Mouse (Mus musculus) hindbrain, embryonic 12.5 days (tissue): ENCODE data around the gene Sema6d. TPM values are rescaled to one million over a fixed set of nuclear protein-coding genes. Genes with fewer than 3 reads are reported as not detected.

Experiments used
- ATAC-seq: fragments of 200-750 bp; cut with Nextera tagmentation; 2 replicates; pipeline ENCODE4 v1.8.0; 2017; ENCODE audit warnings: moderate TSS enrichment; ENCODE audit not compliant: low FRiP score
- H3K27ac ChIP-seq: fragments of 300-500 bp; sonication (generic); 2 replicates; pipeline ENCODE4 v1.5.1; 2016; ENCODE audit warnings: mild to moderate bottlenecking
- H3K27me3 ChIP-seq: fragments of 300-500 bp; sonication (generic); 2 replicates; pipeline ENCODE4 v1.6.1; 2016; ENCODE audit warnings: mild to moderate bottlenecking
- H3K36me3 ChIP-seq: fragments of 300-500 bp; sonication (generic); 2 replicates; pipeline ENCODE4 v1.6.1; 2016; ENCODE audit warnings: mild to moderate bottlenecking
- H3K4me1 ChIP-seq: fragments of 300-500 bp; sonication (generic); 2 replicates; pipeline ENCODE4 v1.6.1; 2016
- H3K4me2 ChIP-seq: fragments of 300-500 bp; sonication (generic); replicated peaks from 2 replicates; pipeline ENCODE4 v1.6.1; 2016; ENCODE audit warnings: mild to moderate bottlenecking
- H3K4me3 ChIP-seq: fragments of 300-500 bp; sonication (generic); 2 replicates; pipeline ENCODE4 v1.5.1; 2016; ENCODE audit warnings: mild to moderate bottlenecking
- H3K9ac ChIP-seq: fragments of 300-500 bp; sonication (generic); 2 replicates; pipeline ENCODE4 v1.6.1; 2016; ENCODE audit warnings: mild to moderate bottlenecking, moderate library complexity
- H3K9me3 ChIP-seq: fragments of 300-500 bp; sonication (generic); replicated peaks from 2 replicates; pipeline ENCODE4 v1.6.1; 2016; ENCODE audit warnings: mild to moderate bottlenecking
- WGBS: fragments of 180-500 bp; shearing (Covaris S2); methylation state at CpG from one replicate; pipeline ENCODE4 v1.1.7; 2016; 5-methylcytosine and 5-hydroxymethylcytosine counted together
- polyA plus RNA-seq: library from polyadenylated mRNA; unstranded; fragments of >200 nt; fragmentation: Nextera tagmentation; extraction: Ambion mirVana; gene quantifications from 2 replicates; pipeline ENCODE4 v1.2.1, GENCODE M21; 2016

Sema6d gene
- polyA plus RNA-seq, 1 experiment from 2014 or later = 25.5 TPM

DNA sequence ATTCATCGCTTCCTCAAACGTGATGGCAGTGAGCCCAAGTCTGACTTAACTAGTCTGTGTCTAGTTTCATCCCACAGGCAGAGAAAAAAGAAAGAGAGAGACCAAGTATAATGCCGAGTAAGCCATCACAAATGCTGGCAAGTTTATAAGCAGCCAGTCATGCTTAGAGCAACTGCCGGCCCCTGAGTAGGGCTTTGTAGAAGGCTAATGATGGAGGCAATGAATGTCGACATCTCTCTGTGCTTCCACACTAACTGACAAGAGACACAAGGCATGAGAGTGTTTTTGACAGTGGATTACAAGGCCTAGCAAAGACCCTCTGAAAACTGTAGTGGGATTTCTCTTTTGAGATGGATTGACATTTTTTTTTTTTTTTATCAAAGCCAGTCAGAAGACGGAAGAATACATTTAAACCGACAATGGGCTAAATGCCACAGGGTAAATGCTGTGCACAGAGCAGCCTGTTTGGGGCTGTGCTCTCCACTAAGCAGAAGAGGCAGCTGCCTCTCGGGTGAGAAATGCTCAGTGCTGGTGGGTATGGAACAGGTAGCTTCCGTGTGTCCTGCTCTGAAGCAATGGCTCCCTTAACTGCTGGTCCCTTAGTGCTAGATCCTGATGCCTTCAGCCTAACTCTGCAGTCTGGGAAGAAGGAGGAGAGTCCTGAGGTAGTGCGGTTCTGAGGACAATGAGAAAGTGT lies 380.7 kb downstream of the Sema6d start:
- H3K9ac ChIP-seq = no peak overlapping the region
- H3K27me3 ChIP-seq = no peaks in the 10 kb centered on the region
- 70% methylated on average over 10 of the region's 10 CpGs for WGBS
- peak; percentile 24; the same call in 1 of the 2 replicates for ATAC-seq
- H3K4me3 ChIP-seq = no peak overlapping the region
- H3K4me2 ChIP-seq = no peak overlapping the region
- H3K4me1 ChIP-seq = peaks cover 13% of the 10 kb centered on the region
- H3K27ac ChIP-seq = no peak overlapping the region
- no peaks in the 10 kb centered on the region for H3K9me3 ChIP-seq
- no peaks in the 10 kb centered on the region for H3K36me3 ChIP-seq

- peak overlapping the region; percentile 50; the same call in 1 of the 2 replicates for H3K27ac ChIP-seq
These were observed 383.1 kb downstream of the Sema6d start for GRCm38 (mm10) chr2:124472674-124473507.

GRCm38 (mm10) chr2:124477904-124478303 lies 388.1 kb downstream of the Sema6d start:
- H3K9ac ChIP-seq = no peak overlapping the region
- H3K27ac ChIP-seq = no peak overlapping the region
- ATAC-seq = no peak
- 0 out of 2 replicates have a peak, but pooled peaks cover 2% of the 10 kb centered on the region for H3K4me1 ChIP-seq
- no peak overlapping the region for H3K4me3 ChIP-seq
- H3K4me2 ChIP-seq = no peak overlapping the region
- no peaks in the 10 kb centered on the region for H3K36me3 ChIP-seq
- H3K27me3 ChIP-seq = no peaks in the 10 kb centered on the region
- no peaks in the 10 kb centered on the region for H3K9me3 ChIP-seq

More at GRCm38 (mm10) chr2:124472674-124473507, 383.1 kb downstream of the Sema6d start:
- H3K4me2 ChIP-seq = no peak overlapping the region
- H3K9me3 ChIP-seq = no peaks in the 10 kb centered on the region
- H3K36me3 ChIP-seq = no peaks in the 10 kb centered on the region
- no peaks in the 10 kb centered on the region for H3K27me3 ChIP-seq
- H3K4me3 ChIP-seq = no peak overlapping the region
- WGBS = 49% methylated on average over 6 of the region's 6 CpGs
- H3K9ac ChIP-seq = no peak overlapping the region
- peaks cover 13% of the 10 kb centered on the region for H3K4me1 ChIP-seq
- ATAC-seq = peak; percentile 81

- H3K27ac ChIP-seq = no peak overlapping the region
- no peak overlapping the region for H3K9ac ChIP-seq
- WGBS = 74% methylated on average over 4 of the region's 4 CpGs
- no peaks in the 10 kb centered on the region for H3K36me3 ChIP-seq
- no peaks in the 10 kb centered on the region for H3K4me1 ChIP-seq
- no peaks in the 10 kb centered on the region for H3K9me3 ChIP-seq
- no peaks in the 10 kb centered on the region for H3K27me3 ChIP-seq
- no peak overlapping the region for H3K4me2 ChIP-seq
- no peak for ATAC-seq
- no peak overlapping the region for H3K4me3 ChIP-seq
These were observed 388.8 kb downstream of the Sema6d start for GRCm38 (mm10) chr2:124478526-124478925.

GRCm38 (mm10) chr2:124485761-124486160 lies 396.0 kb downstream of the Sema6d start:
- 0 out of 2 replicates have a peak, but pooled peaks cover 3% of the 10 kb centered on the region for H3K4me1 ChIP-seq
- H3K4me2 ChIP-seq = no peak overlapping the region
- WGBS = 90% methylated on average over 1 of the region's 1 CpGs
- H3K9me3 ChIP-seq = no peaks in the 10 kb centered on the region
- no peak overlapping the region for H3K4me3 ChIP-seq
- no peak overlapping the region for H3K9ac ChIP-seq
- no peaks in the 10 kb centered on the region for H3K27me3 ChIP-seq
- H3K36me3 ChIP-seq = no peaks in the 10 kb centered on the region
- H3K27ac ChIP-seq = no peak overlapping the region
- no peak for ATAC-seq

DNA sequence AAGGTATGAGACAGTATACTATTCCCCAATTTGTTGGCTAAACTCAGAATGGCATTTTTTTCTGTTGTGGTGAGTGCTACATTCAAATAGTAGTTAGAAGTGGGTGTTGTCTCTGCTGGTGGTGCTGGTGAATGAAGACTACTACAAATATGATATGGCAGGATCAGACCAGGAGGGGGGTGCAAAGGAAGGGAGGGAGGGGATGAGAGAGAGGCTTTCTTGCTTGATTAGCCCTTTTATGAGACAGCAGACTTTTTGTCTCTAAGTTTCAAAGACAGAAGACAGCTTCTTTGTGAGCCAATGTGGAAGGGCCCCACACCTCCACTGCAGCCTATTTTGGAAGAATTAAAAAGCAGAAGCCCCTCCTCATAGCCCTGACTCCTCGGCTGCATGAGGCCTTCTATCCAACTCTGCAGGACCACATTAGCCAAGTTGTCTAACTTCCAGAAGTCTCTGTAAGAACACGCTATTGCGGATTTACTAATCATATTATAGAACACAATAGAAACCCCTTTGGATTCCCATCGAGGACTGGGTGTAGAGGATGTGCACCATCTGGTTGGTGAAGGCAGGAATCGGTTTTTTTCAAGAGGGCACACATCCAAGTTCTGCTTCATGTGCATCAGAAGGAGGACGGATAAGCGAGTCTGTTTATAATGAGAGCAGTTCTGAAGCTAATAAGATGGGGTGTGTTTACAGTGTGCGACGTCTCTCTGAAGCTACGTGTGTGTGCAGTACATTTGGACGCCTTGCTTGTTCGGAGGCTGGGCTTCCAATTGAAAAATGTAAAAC lies 400.4 kb downstream of the Sema6d start:
- no peaks in the 10 kb centered on the region for H3K9me3 ChIP-seq
- 67% methylated on average over 12 of the region's 12 CpGs for WGBS
- H3K4me2 ChIP-seq = no peak overlapping the region
- 0 out of 2 replicates have a peak, but pooled peaks cover 3% of the 10 kb centered on the region for H3K4me1 ChIP-seq
- no peaks in the 10 kb centered on the region for H3K36me3 ChIP-seq
- H3K27me3 ChIP-seq = no peaks in the 10 kb centered on the region
- no peak overlapping the region for H3K4me3 ChIP-seq
- ATAC-seq = peak; percentile 61
- no peak overlapping the region for H3K27ac ChIP-seq
- no peak overlapping the region for H3K9ac ChIP-seq

DNA sequence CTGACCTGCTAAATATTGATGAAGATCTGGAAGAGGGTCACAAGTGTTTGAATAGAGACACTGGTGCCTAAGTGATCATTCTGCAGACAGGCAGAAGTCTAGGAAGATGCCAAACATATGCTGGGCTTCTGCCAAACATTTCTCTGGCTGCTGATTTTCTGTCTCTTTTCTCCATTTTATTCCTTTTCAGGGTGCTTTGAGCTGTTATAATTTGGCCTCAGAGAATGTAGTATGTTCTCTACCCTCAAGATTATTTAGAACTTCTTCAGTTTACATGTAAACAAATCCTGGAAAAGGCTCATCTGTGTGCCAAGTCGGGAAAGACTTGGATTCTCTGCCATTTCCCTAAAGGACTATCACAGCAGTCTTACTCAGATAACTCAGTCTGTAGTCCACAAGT lies 406.0 kb downstream of the Sema6d start:
- H3K4me1 ChIP-seq = no peaks in the 10 kb centered on the region
- ATAC-seq = no peak
- H3K36me3 ChIP-seq = no peaks in the 10 kb centered on the region
- no peak overlapping the region for H3K27ac ChIP-seq
- 71% methylated on average over 1 of the region's 1 CpGs for WGBS
- H3K9me3 ChIP-seq = no peaks in the 10 kb centered on the region
- H3K4me3 ChIP-seq = no peak overlapping the region
- H3K4me2 ChIP-seq = no peak overlapping the region
- H3K27me3 ChIP-seq = peaks cover 7% of the 10 kb centered on the region; the same call in 1 of the 2 replicates
- H3K9ac ChIP-seq = no peak overlapping the region

GRCm38 (mm10) chr2:124499670-124500069 lies 409.9 kb downstream of the Sema6d start:
- no peak for ATAC-seq
- H3K27me3 ChIP-seq = peaks cover 24% of the 10 kb centered on the region
- WGBS = 60% methylated on average over 1 of the region's 1 CpGs

GRCm38 (mm10) chr2:124505784-124506489 lies 416.2 kb downstream of the Sema6d start:
- peak; percentile 82 for ATAC-seq
- H3K36me3 ChIP-seq = no peaks in the 10 kb centered on the region
- no peak overlapping the region for H3K27ac ChIP-seq
- H3K9ac ChIP-seq = no peak overlapping the region
- WGBS = 16% methylated on average over 4 of the region's 4 CpGs
- H3K4me1 ChIP-seq = peaks cover 8% of the 10 kb centered on the region
- no peaks in the 10 kb centered on the region for H3K9me3 ChIP-seq
- peaks cover 49% of the 10 kb centered on the region for H3K27me3 ChIP-seq
- no peak overlapping the region for H3K4me3 ChIP-seq
- H3K4me2 ChIP-seq = no peak overlapping the region

More at GRCm38 (mm10) chr2:124499670-124500069, 409.9 kb downstream of the Sema6d start:
- Histone ChIP-seq H3K9ac (no peak overlapping the region), H3K4me1 (no peaks in the 10 kb centered on the region), H3K4me2 (no peak overlapping the region), H3K27ac (no peak overlapping the region), H3K9me3 (no peaks in the 10 kb centered on the region), H3K36me3 (no peaks in the 10 kb centered on the region), H3K4me3 (no peak overlapping the region)

GRCm38 (mm10) chr2:124507804-124508203 lies 418.0 kb downstream of the Sema6d start:
- H3K4me2 ChIP-seq = no peak overlapping the region
- no peaks in the 10 kb centered on the region for H3K9me3 ChIP-seq
- no peaks in the 10 kb centered on the region for H3K36me3 ChIP-seq
- H3K4me3 ChIP-seq = no peak overlapping the region
- ATAC-seq = no peak
- no peak overlapping the region for H3K9ac ChIP-seq
- H3K4me1 ChIP-seq = peaks cover 8% of the 10 kb centered on the region
- H3K27ac ChIP-seq = no peak overlapping the region
- peaks cover 55% of the 10 kb centered on the region for H3K27me3 ChIP-seq
- 75% methylated on average over 4 of the region's 4 CpGs for WGBS

DNA sequence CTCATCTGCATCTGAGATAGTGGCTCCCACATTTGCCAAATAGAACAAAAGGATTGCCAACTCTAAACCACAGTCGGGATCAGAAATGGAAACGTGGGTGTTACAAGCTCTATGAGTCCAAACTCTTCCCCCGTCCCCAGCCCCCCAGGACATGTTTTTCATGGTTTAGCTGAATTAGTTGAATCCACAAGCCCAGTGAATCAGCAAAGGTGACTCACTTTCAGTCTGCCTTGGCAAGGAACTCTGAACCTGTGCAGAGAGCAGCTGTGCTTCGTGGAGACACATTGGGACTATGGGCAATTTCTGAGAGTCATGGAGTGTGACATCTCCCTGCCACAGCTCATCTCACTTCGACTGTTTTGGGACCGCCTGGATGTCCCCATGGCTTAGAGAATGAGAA lies 419.7 kb downstream of the Sema6d start:
- Histone ChIP-seq H3K36me3 (no peaks in the 10 kb centered on the region), H3K27me3 (peaks cover 48% of the 10 kb centered on the region), H3K4me3 (no peak overlapping the region), H3K4me2 (no peak overlapping the region), H3K9me3 (no peaks in the 10 kb centered on the region), H3K27ac (no peak overlapping the region), H3K4me1 (peaks cover 8% of the 10 kb centered on the region), H3K9ac (no peak overlapping the region)
- no peak for ATAC-seq
- WGBS = 84% methylated on average over 6 of the region's 6 CpGs
